Mouse (Mus musculus) CH12.LX (cell line): ENCODE data around the gene Unc13b. TPM values are rescaled to one million over a fixed set of nuclear protein-coding genes. Genes with fewer than 3 reads are reported as not detected.

Source experiments
- DNase-seq: peaks from one replicate; pipeline ENCODE4 v3.0.0-alpha.2; 2013; ENCODE audit errors: extremely low read depth
- H3K27ac ChIP-seq: 2 replicates; pipeline ENCODE4 v1.5.1; 2012; ENCODE audit warnings: low read depth, mild to moderate bottlenecking, control low read depth, moderate library complexity; ENCODE audit not compliant: insufficient read depth
- H3K27me3 ChIP-seq: replicated peaks from 2 replicates; pipeline ENCODE3; 2012; ENCODE audit warnings: inconsistent platforms
- H3K36me3 ChIP-seq, 2 experiments: replicated peaks in 1 of 2; 2 replicates each; pipeline versions ENCODE3 to v1.6.1; 2012; ENCODE audit warnings: inconsistent platforms in 1 of 2, low read length in 1 of 2, mild to moderate bottlenecking in 1 of 2, mixed read lengths in 1 of 2, moderate library complexity in 1 of 2; ENCODE audit not compliant: control insufficient read depth in 1 of 2, insufficient read depth in 1 of 2
- H3K4me1 ChIP-seq, 2 experiments: 2 replicates each; pipeline ENCODE4 v1.6.1; 2012; ENCODE audit warnings: inconsistent platforms in 1 of 2, moderate library complexity in 1 of 2; ENCODE audit not compliant: insufficient read depth in 2 of 2, control insufficient read depth in 1 of 2
- H3K4me2 ChIP-seq: 2 replicates; pipeline ENCODE4 v1.6.1; 2012; ENCODE audit warnings: low read depth, mild to moderate bottlenecking, control low read depth; ENCODE audit not compliant: poor library complexity, insufficient read depth, severe bottlenecking
- H3K4me3 ChIP-seq, 3 experiments: fragments of 150-350 bp in 1 of 3; sonication (generic) in 1 of 3; replicated peaks in 1 of 3; 2 replicates each; pipeline versions ENCODE3 to v1.5.1; 2011 to 2012; ENCODE audit warnings: low read depth in 2 of 3, low read length in 2 of 3, mild to moderate bottlenecking in 2 of 3, moderate library complexity in 2 of 3, control low read depth in 1 of 3, improper control_type of control experiment in 1 of 3, inconsistent platforms in 1 of 3, mixed read lengths in 1 of 3; ENCODE audit not compliant: poor library complexity in 1 of 3
- H3K79me2 ChIP-seq: replicated peaks from 2 replicates; pipeline ENCODE4 v1.6.1; 2012; ENCODE audit warnings: mild to moderate bottlenecking, moderate library complexity; ENCODE audit not compliant: control insufficient read depth, poor library complexity, insufficient read depth, severe bottlenecking; ENCODE audit errors: extremely low read depth
- H3K9ac ChIP-seq: 2 replicates; pipeline ENCODE4 v1.6.1; 2012; ENCODE audit warnings: low read depth, mild to moderate bottlenecking, control low read depth, moderate library complexity; ENCODE audit not compliant: insufficient read depth
- H3K9me3 ChIP-seq: replicated peaks from 2 replicates; pipeline ENCODE3; 2012; ENCODE audit warnings: low read length, inconsistent platforms, mixed read lengths
- CHD1 ChIP-seq: IDR thresholded peaks from 2 replicates; pipeline ENCODE4 v1.6.1; 2012; ENCODE audit warnings: low read depth, low read length, improper control_type of control experiment, inconsistent platforms
- CHD2 ChIP-seq: IDR thresholded peaks from 2 replicates; pipeline ENCODE4 v1.6.1; 2011; ENCODE audit warnings: low read length, improper control_type of control experiment
- E2F4 ChIP-seq: IDR thresholded peaks from 2 replicates; pipeline ENCODE4 v1.6.1; 2011; ENCODE audit warnings: low read depth, low read length, improper control_type of control experiment; ENCODE audit not compliant: insufficient replicate concordance
- ELF1 ChIP-seq: IDR thresholded peaks from 2 replicates; pipeline ENCODE4 v1.6.1; 2014; ENCODE audit warnings: low read depth, mild to moderate bottlenecking, inconsistent platforms, low read length, improper control_type of control experiment
- EP300 ChIP-seq: IDR thresholded peaks from 2 replicates; pipeline ENCODE4 v1.6.1; 2011; ENCODE audit warnings: low read length, improper control_type of control experiment
- ETS1 ChIP-seq: conservative IDR thresholded peaks from 2 replicates; pipeline ENCODE4 v1.6.1; 2012; ENCODE audit warnings: low read depth, mild to moderate bottlenecking, inconsistent platforms, low read length, improper control_type of control experiment, moderate library complexity
- GABPA ChIP-seq: IDR thresholded peaks from 2 replicates; pipeline ENCODE4 v1.6.1; 2012; ENCODE audit warnings: low read depth, low read length, improper control_type of control experiment, inconsistent platforms; ENCODE audit not compliant: insufficient replicate concordance
- HCFC1 ChIP-seq: IDR thresholded peaks from 2 replicates; pipeline ENCODE4 v1.6.1; 2012; ENCODE audit warnings: low read depth, mild to moderate bottlenecking, inconsistent platforms, low read length, improper control_type of control experiment
- IRF4 ChIP-seq: IDR thresholded peaks from 2 replicates; pipeline ENCODE4 v1.6.1; 2014; ENCODE audit warnings: low read depth, mild to moderate bottlenecking, inconsistent platforms, low read length, improper control_type of control experiment
- JUN ChIP-seq: IDR thresholded peaks from 2 replicates; pipeline ENCODE4 v1.6.1; 2011; ENCODE audit warnings: low read depth, mild to moderate bottlenecking, low read length, improper control_type of control experiment, moderate library complexity; ENCODE audit not compliant: insufficient read depth
- JUND ChIP-seq: conservative IDR thresholded peaks from 2 replicates; pipeline ENCODE4 v1.6.1; 2011; ENCODE audit warnings: low read depth, low read length, improper control_type of control experiment
- KAT2A ChIP-seq: IDR thresholded peaks from 2 replicates; pipeline ENCODE4 v1.6.1; 2012; ENCODE audit warnings: low read length, improper control_type of control experiment, inconsistent platforms; ENCODE audit not compliant: insufficient replicate concordance
- MAFK ChIP-seq: IDR thresholded peaks from 2 replicates; pipeline ENCODE4 v1.6.1; 2011; ENCODE audit warnings: low read length, improper control_type of control experiment; ENCODE audit not compliant: insufficient replicate concordance
- MAX ChIP-seq: IDR thresholded peaks from 2 replicates; pipeline ENCODE4 v1.6.1; 2011; ENCODE audit warnings: low read length, improper control_type of control experiment
- MYC ChIP-seq: IDR thresholded peaks from 2 replicates; pipeline ENCODE4 v1.6.1; 2011; ENCODE audit warnings: low read depth, mild to moderate bottlenecking, improper control_type of control experiment, low read length
- NELFE ChIP-seq: IDR thresholded peaks from 2 replicates; pipeline ENCODE4 v1.6.1; 2011; ENCODE audit warnings: low read depth, low read length, improper control_type of control experiment
- POLR2AphosphoS2 ChIP-seq: IDR thresholded peaks from 2 replicates; pipeline ENCODE4 v1.6.1; 2011; ENCODE audit warnings: low read depth, low read length, improper control_type of control experiment
- RAD21 ChIP-seq: IDR thresholded peaks from 2 replicates; pipeline ENCODE4 v1.6.1; 2011; ENCODE audit warnings: low read depth, mild to moderate bottlenecking, low read length, improper control_type of control experiment, moderate library complexity
- RCOR1 ChIP-seq: conservative IDR thresholded peaks from 2 replicates; pipeline ENCODE4 v1.6.1; 2012; ENCODE audit warnings: low read depth, mild to moderate bottlenecking, inconsistent platforms, low read length, improper control_type of control experiment
- SIN3A ChIP-seq: IDR thresholded peaks from 2 replicates; pipeline ENCODE4 v1.6.1; 2012; ENCODE audit warnings: low read length, improper control_type of control experiment, inconsistent platforms
- SMC3 ChIP-seq: IDR thresholded peaks from 2 replicates; pipeline ENCODE4 v1.6.1; 2011; ENCODE audit warnings: low read depth, low read length, improper control_type of control experiment
- USF1 ChIP-seq: IDR thresholded peaks from 2 replicates; pipeline ENCODE4 v1.6.1; 2014; ENCODE audit warnings: low read depth, mild to moderate bottlenecking, inconsistent platforms, low read length, improper control_type of control experiment
- USF2 ChIP-seq: conservative IDR thresholded peaks from 2 replicates; pipeline ENCODE4 v1.6.1; 2011; ENCODE audit warnings: low read depth, low read length, improper control_type of control experiment
- ZKSCAN1 ChIP-seq: IDR thresholded peaks from 2 replicates; pipeline ENCODE4 v1.6.1; 2012; ENCODE audit warnings: low read depth, inconsistent platforms, low read length, improper control_type of control experiment, borderline replicate concordance
- dilution Hi-C: fragments of 300-500 bp; cut with MboI; formaldehyde crosslinking; loops from 2 replicates; pipeline ENCODE4 v1.14.3; 2020; ENCODE audit warnings: low sequenced_read_pairs; ENCODE audit not compliant: extremely low pct_unique_long_range_greater_than_20kb, extremely low pct_ligation_motif_present
- in situ Hi-C: fragments of 300-500 bp; cut with MboI; formaldehyde crosslinking; loops from 3 replicates; pipeline ENCODE4 v1.14.3; 2019; ENCODE audit warnings: low sequenced_read_pairs, low pct_ligation_motif_present, low pct_unique_long_range_greater_than_20kb, mixed read lengths
- polyA plus RNA-seq: library from polyadenylated mRNA; unstranded; fragments of >175 nt; gene quantifications from 2 replicates; pipeline ENCODE4 v1.2.1, GENCODE M21; 2012; ENCODE audit warnings: low read depth; ENCODE audit not compliant: insufficient read length
- total RNA-seq, 2 experiments: library from RNA; depleted of rRNA; stranded (reverse); fragments of 300-350 nt in 1 of 2; fragments of >200 nt in 1 of 2; gene quantifications; 2 replicates each; pipeline ENCODE4 v1.2.3; 2012 to 2014

Gene Unc13b
- total and polyA plus RNA-seq, 3 experiments: 0.08 to 0.23 (median 0.19) TPM

DNA sequence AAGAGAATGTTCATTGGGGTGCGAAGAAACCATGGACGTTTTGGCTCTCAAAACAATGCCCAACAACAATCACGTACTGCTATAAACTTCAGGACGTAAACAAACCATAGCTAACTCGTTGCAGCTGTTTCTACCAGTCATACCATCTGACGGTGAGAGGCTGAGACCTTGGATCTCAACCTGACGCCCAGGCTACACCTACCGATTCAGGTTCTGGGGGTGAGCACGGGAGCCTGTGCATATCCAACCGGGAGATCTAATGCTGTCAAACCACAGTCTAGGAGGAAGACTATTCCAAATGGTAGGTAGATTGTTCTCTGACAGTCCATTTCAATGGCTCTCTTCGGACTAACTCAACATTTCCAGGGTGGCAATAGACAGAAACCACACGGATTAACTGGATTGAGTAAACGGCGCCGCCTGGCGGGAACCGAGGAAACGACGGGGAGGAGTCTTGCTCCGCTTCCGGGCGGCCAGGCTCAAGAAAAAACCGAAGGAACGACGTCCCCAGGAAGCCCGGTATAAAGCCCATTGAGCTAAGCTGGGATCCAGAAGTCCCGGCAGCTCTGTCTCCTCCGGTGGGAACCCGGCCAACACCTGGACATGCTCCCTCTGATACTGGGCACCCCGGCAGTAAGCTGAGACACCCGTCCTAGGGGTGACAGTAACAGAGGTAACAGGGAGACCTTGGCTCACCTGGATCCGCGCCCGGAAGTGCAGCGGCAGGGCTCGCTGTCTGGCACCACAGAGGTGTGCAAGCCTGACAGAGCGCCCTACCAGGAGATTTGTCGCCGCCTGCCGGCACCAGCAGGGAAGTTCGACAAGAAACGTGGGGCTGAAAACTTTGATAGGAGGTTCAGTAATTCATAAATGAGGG lies 33.4 kb upstream of the Unc13b start, which contains the start of gene Pigo (continued):
- TF ChIP-seq MYC (peak; percentile 74; the same call in 1 of the 2 replicates), JUN (no peak), EP300 (no peak), RCOR1 (0 out of 2 replicates have a peak, but pooled peaks have one; percentile 56), ETS1 (0 out of 2 replicates have a peak, but pooled peaks have one; percentile 26), RAD21 (peak; percentile 50), ZKSCAN1 (no peak), USF2 (no peak), KAT2A (peak; percentile 80)

DNA sequence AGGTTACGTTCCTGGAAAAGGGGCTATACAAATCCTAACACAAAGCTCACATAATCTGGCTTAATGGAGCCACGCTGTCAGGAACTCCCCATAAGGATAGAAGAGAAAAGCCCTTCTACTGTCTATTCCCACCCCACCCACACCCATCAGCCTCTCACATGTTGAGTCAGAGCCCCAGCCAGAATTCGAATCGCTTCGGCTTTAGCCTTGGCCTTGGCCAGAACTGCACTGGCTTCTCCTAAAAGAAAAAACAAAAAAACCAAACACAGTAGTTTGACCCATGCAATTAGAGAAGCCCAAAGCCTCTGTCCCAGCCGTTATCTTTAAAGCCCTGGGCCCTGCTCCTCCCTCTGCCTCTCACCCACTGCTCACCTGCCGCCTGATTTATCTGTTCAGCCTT lies 29.6 kb upstream of the Unc13b start:
- TF ChIP-seq EP300 (no peak), SMC3 (no peak), GABPA (no peak), SIN3A (no peak), E2F4 (no peak), MAFK (no peak)
- H3K4me2 ChIP-seq: no peak overlapping the region
- dilution Hi-C loops: no loop called here
- no peak overlapping the region for H3K9ac ChIP-seq
- H3K36me3 ChIP-seq: peaks cover 26 to 62% of the 10 kb centered on the region in 2 experiments
- H3K27me3 ChIP-seq: no peaks in the 10 kb centered on the region
- H3K27ac ChIP-seq: no peak overlapping the region
- H3K79me2 ChIP-seq: peaks cover 17% of the 10 kb centered on the region
- H3K4me1 ChIP-seq: peaks cover 9 to 30% of the 10 kb centered on the region in 2 experiments
- no peak overlapping the region for H3K4me3 ChIP-seq
- no peak for DNase-seq
- no peaks in the 10 kb centered on the region for H3K9me3 ChIP-seq
- in situ Hi-C loops: no loop called here

DNA sequence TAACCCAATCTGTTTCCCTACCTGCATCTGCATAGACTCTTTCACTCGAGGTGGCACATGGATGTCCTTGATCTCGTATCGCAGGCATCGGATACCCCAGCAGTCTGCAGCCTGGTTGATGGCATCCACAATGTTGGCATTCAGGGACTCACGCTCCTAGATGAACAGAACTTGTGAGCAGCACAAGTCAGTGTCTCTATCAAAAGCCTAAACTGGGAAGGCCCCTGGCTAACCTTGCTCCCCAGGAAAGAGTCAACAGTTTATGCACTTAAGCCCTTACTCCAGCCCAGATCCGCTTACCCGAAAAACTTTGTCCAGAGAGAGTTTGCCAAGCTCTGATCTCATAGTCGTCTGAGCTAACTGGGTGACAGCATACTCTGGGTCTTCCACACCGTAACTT lies 29.0 kb upstream of the Unc13b start:
- Histone ChIP-seq H3K4me3 (no peak overlapping the region), H3K79me2 (peaks cover 13% of the 10 kb centered on the region), H3K9me3 (no peaks in the 10 kb centered on the region), H3K27ac (no peak overlapping the region), H3K4me2 (peak overlapping the region; percentile 58; the same call in 1 of the 2 replicates), H3K4me1 (peaks cover 5 to 24% of the 10 kb centered on the region in 2 experiments; a peak in 3 of 4 replicates), H3K27me3 (no peaks in the 10 kb centered on the region), H3K9ac (no peak overlapping the region), H3K36me3 (peaks cover 26 to 64% of the 10 kb centered on the region in 2 experiments)
- dilution Hi-C loops (no loop called here), in situ Hi-C loops (no loop called here)
- no peak for DNase-seq
- TF ChIP-seq RCOR1 (no peak), SIN3A (no peak), EP300 (no peak), NELFE (no peak), SMC3 (no peak), E2F4 (no peak), ELF1 (no peak), CHD1 (no peak), JUND (no peak), POLR2AphosphoS2 (no peak), RAD21 (no peak), HCFC1 (no peak), MAX (no peak), GABPA (no peak), IRF4 (no peak), USF1 (no peak), KAT2A (no peak), CHD2 (no peak)
- TF ChIP-seq, all 38 proteins: peak for 0
